ENCODE assay signal across 8 mouse cellular contexts in genomic region chr7:84447060-84447459, GRCm38 (mm10). TPM values are rescaled to one million over a fixed set of nuclear protein-coding genes. Genes with fewer than 3 reads are reported as not detected.
A peak's percentile ranks its signal among the peaks of the same experiment; 100 is the strongest.
DNase-seq lines count a peak whose midpoint lies in the region; ATAC-seq lines count a peak whose summit lies in the region.

No protein-coding gene starts in this region.

- no peak overlapping the region for H3K9ac ChIP-seq in midbrain, embryonic 16.5 days (ENCODE audit: low read depth, low read length)
- H3K9ac ChIP-seq in hindbrain, embryonic 13.5 days: no peak overlapping the region
- no peak overlapping the region for H3K9ac ChIP-seq in neural tube, embryonic 13.5 days

- no peak overlapping the region for H3K4me2 ChIP-seq in midbrain, embryonic 16.5 days (ENCODE audit: low read length)
- no peak overlapping the region for H3K4me2 ChIP-seq in hindbrain, embryonic 13.5 days
- H3K4me2 ChIP-seq in neural tube, embryonic 13.5 days: no peak overlapping the region

- peaks cover 25% of the 10 kb centered on the region for H3K4me1 ChIP-seq in midbrain, embryonic 10.5 days
- no peaks in the 10 kb centered on the region for H3K4me1 ChIP-seq in midbrain, embryonic 16.5 days (ENCODE audit: control insufficient read depth, insufficient read depth, low read length)
- H3K4me1 ChIP-seq in hindbrain, embryonic 13.5 days (replicated peaks): no peaks in the 10 kb centered on the region
- no peaks in the 10 kb centered on the region for H3K4me1 ChIP-seq in neural tube, embryonic 13.5 days (replicated peaks)

- H3K27me3 ChIP-seq in midbrain, embryonic 10.5 days (ENCODE audit: low read depth, poor library complexity, severe bottlenecking): no peaks in the 10 kb centered on the region
- no peaks in the 10 kb centered on the region for H3K27me3 ChIP-seq in midbrain, embryonic 16.5 days (ENCODE audit: control insufficient read depth, insufficient read depth, low read depth, low read length)
- no peaks in the 10 kb centered on the region for H3K27me3 ChIP-seq in hindbrain, embryonic 13.5 days
- H3K27me3 ChIP-seq in neural tube, embryonic 13.5 days: no peaks in the 10 kb centered on the region

- peak overlapping the region; percentile 72 for H3K27ac ChIP-seq in midbrain, embryonic 10.5 days (replicated peaks)
- H3K27ac ChIP-seq in midbrain, embryonic 16.5 days (ENCODE audit: low read length): no peak overlapping the region
- no peak overlapping the region for H3K27ac ChIP-seq in hindbrain, embryonic 13.5 days
- H3K27ac ChIP-seq in neural tube, embryonic 13.5 days (replicated peaks): no peak overlapping the region

- H3K4me3 ChIP-seq in midbrain, embryonic 10.5 days: no peak overlapping the region
- H3K4me3 ChIP-seq in midbrain, embryonic 16.5 days (ENCODE audit: low read depth, low read length): no peak overlapping the region
- no peak overlapping the region for H3K4me3 ChIP-seq in hindbrain, embryonic 13.5 days
- no peak overlapping the region for H3K4me3 ChIP-seq in neural tube, embryonic 13.5 days

- WGBS in midbrain, embryonic 10.5 days: 22% methylated on average over 4 of the region's 4 CpGs
- WGBS in midbrain, embryonic 16.5 days: 15% methylated on average over 4 of the region's 4 CpGs
- 19% methylated on average over 4 of the region's 4 CpGs for WGBS in hindbrain, embryonic 13.5 days
- WGBS in neural tube, embryonic 13.5 days: 21% methylated on average over 4 of the region's 4 CpGs

- intact Hi-C loops in left cerebral cortex, postnatal 25 days (cut with DNase I): loop anchor here (1.0 to 10.0 kb wide), 3 partner anchors 37 to 532 kb away; partner anchors contain the start of gene Arnt2

- H3K9me3 ChIP-seq in midbrain, embryonic 10.5 days (replicated peaks): no peaks in the 10 kb centered on the region
- no peaks in the 10 kb centered on the region for H3K9me3 ChIP-seq in midbrain, embryonic 16.5 days (replicated peaks; ENCODE audit: control insufficient read depth, low read length, poor library complexity, severe bottlenecking)
- no peaks in the 10 kb centered on the region for H3K9me3 ChIP-seq in hindbrain, embryonic 13.5 days
- H3K9me3 ChIP-seq in neural tube, embryonic 13.5 days: no peaks in the 10 kb centered on the region

- no peak for ATAC-seq in midbrain, embryonic 16.5 days
- ATAC-seq in hindbrain, embryonic 13.5 days (ENCODE audit: low FRiP score): peak; percentile 28; the same call in 1 of the 2 replicates
- ATAC-seq in neural tube, embryonic 13.5 days (ENCODE audit: low read depth): 0 out of 2 replicates have a peak, but pooled peaks have one; percentile 11

- no peaks in the 10 kb centered on the region for H3K36me3 ChIP-seq in midbrain, embryonic 10.5 days
- no peaks in the 10 kb centered on the region for H3K36me3 ChIP-seq in midbrain, embryonic 16.5 days (ENCODE audit: control insufficient read depth, insufficient read depth, low read length)
- no peaks in the 10 kb centered on the region for H3K36me3 ChIP-seq in hindbrain, embryonic 13.5 days
- H3K36me3 ChIP-seq in neural tube, embryonic 13.5 days: no peaks in the 10 kb centered on the region

- DNase-seq in midbrain, embryonic 10.5 days (ENCODE audit: low spot score): peak; percentile 63
- DNase-seq in adrenal gland, adult (ENCODE audit: inconsistent age in 2 of 2, low spot score in 1 of 2): peak; percentile 51 to 81
- DNase-seq in embryo, embryonic 11 days: peak; percentile 82
- DNase-seq in left cerebral cortex, postnatal 25 days (ENCODE audit: low spot score in 2 of 2): peak; percentile 43 to 80
- DNase-seq in urinary bladder, postnatal 4 days (ENCODE audit: low spot score in 2 of 2): no peak

RNA-seq across cellular contexts. Expression of gene Arnt2, which starts 37.1 kb away (rescaled TPM):
- polyA plus RNA-seq in midbrain, embryonic 10.5 days (2016; fragmentation: Nextera tagmentation; extraction: Ambion mirVana): 24.0 and 36.1 TPM in 2 replicates
- polyA plus RNA-seq in midbrain, embryonic 16.5 days (2015; fragmentation: Nextera tagmentation; extraction: Ambion mirVana): 88.2 and 90.2 TPM in 2 replicates
- 60.3 and 64.8 TPM in 2 replicates for polyA plus RNA-seq in hindbrain, embryonic 13.5 days (2015; fragmentation: Nextera tagmentation; extraction: Ambion mirVana)
- total RNA-seq in left cerebral cortex, postnatal 25 days (2021): 100 to 1,000 TPM; 219 to 226 TPM
- 47.8 and 48.8 TPM in 2 replicates for polyA plus RNA-seq in neural tube, embryonic 13.5 days (2015; fragmentation: Nextera tagmentation; extraction: Ambion mirVana)

Comparison
In these comparisons a context has a peak if more than half of its experiments do, and no peak if none do; other contexts are left out.
1. DNase-seq: peak in midbrain, embryonic 10.5 days (single experiment), adrenal gland, adult (2 of 2), embryo, embryonic 11 days (single experiment) and left cerebral cortex, postnatal 25 days (2 of 2); none in urinary bladder, postnatal 4 days (0 of 2).